Mouse (Mus musculus) gastrocnemius, postnatal 4 days (tissue): ENCODE results near the gene Wdr91. TPM values are rescaled to one million over a fixed set of nuclear protein-coding genes. Genes with fewer than 3 reads are reported as not detected.
A peak's percentile ranks its signal among the peaks of the same experiment; 100 is the strongest.

Source experiments
- DNase-seq, 2 experiments: peaks; one replicate each; pipeline ENCODE4 v3.0.0; 2021 to 2022; ENCODE audit warnings: low spot score in 2 of 2, mixed read lengths in 2 of 2
- long read RNA-seq, 2 experiments: library from polyadenylated mRNA; stranded (forward); transcript quantifications; one replicate each; pipeline ENCODE4 v2.0.0; 2021
- total RNA-seq, 2 experiments: library from RNA; stranded (reverse); gene quantifications; 2 replicates each; pipeline ENCODE4 v1.2.3; 2021

The Wdr91 gene
- total RNA-seq = 10 to 100 TPM; 17.5 to 18.7 TPM
- long read RNA-seq, experiment 1, transcript Wdr91-201 (15 exons, 2,682 nt) = major isoform, 12 of 20 reads
- long read RNA-seq, experiment 1, partial matches to known transcripts = 1 of 20 reads
- long read RNA-seq, experiment 1, other reads (novel, unspliced or antisense) = 6 of 20 reads
- long read RNA-seq, experiment 2, transcript Wdr91-201 (15 exons, 2,682 nt) = major isoform, 14 of 34 reads
- long read RNA-seq, experiment 2, partial matches to known transcripts = 10 of 34 reads
- long read RNA-seq, experiment 2, other reads (novel, unspliced or antisense) = 10 of 34 reads

DNA sequence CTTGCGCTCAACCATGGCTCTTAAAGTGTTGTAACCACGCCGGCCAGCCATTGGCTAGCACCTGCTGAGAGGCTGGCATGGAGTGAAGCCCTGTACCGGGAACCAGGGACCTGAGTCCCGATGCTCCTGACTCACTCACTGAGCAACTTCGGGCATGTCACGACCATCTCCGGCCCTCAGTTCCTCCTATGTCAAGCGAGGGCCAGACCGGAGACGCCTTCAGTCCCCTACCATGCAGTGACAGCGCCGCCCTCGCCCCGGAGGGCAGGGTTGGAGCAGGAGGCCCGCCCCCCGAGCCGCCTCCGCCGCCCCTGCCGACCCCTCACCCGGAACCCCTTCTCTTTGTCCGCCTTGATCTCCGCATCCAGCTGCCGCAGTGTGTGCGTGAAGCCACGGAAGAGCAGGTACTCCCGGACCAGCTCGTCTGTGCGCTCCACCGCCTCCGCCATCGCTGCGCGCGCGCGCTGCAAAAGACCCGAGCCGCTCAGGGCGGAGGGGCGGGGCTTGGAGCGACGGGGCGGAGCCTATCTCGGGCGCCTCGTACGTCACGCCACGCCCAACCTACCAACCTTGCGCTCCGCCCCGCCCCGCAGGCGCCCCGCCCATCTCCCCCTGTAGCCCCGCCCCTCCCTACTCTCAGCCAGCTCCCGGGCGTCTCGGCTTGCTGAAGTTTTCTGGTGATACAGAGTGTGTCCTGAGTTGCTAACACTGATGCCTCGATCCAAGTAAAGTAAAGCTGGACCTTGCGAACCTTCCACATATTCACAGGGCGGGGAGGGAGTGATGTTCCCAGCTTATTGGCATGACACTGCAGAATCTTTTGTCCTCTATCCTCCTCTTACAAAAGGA is at the start of gene Wdr91:
Wdr91 (minus strand) TSS at position 506 of the 849 bp plus-strand sequence.
- DNase-seq = peak; percentile 89 to 96

DNA sequence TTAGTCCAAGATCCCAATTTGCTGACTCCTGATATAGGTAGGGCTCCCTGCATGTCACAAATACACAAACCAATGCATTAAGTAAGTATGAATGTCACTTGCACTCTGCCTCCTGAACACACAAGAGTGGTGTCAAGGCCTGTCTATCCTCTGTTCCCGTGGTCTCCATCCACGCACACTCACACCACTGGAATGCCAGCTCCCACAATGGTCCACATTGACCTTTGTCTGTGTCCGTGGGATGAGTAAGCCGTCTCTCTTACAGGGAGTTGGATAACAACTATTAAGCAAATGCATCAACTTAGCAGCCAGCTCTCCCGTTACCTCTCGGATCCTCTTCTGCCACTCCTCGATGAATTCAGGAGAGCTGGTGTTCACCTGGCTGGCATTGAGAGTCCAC is 48.5 kb upstream of the Wdr91 start:
- no peak for DNase-seq

DNA sequence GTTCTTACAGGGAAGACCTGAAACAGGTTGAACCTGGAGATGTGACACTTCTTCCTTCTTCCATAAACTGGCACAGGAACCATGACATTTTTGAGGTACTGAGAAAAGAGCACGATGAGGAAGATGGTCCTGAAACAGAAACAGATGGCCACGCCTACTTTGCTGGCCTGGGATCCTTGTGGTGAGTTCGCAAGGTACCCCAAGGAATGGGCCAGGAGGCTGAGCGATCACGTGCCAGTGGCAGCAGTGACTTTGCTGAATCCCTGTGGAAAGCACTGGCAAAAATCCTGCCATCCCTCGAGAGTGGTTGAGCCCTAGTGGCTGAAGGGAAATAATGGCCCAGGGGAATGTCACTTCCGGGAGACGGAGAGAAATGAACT is 45.2 kb upstream of the Wdr91 start:
- no peak for DNase-seq

DNA sequence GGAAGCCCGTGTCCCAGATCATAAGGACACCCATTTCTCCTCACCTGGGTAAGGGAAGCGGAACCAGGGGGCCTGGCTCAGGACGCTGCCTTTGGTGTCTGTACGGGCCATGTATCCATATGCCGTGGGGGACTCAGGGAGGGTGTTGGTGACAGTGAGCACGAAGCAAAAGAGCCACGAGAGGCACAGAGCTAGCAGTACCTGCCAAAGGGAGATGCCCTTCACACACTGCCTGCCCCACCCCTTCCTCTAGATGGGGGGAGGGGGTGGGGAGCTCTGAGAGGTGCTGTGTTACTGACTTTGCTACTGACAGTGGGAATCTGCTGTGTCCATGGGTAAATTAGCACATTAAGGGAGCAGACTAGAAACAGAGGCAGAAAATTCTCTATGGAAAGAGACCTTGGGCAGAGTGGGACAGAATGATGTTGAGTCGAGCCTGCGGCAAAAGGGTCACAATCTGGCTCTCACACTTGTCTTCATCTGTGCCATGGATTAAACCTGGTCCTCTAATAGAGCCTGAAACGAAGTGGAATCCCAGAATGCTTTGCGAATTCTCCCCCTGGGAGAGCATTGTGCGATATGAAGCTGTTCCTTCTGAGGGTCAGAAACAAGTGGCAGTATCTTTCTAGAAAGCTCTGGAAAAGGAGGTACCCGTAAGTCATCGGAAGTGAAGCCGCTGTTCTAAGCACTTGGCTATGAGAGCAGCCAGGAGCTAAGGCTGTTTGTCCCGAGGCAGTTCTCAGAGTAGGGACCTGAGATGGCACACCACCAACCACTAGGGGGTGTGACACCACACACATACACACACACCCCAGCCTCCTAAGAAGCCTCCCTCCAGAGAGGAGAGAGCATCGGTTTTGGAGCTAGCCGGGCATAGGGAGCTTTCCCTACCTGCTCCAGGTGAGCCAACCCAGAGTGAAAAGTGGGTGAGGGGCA is 44.5 kb upstream of the Wdr91 start:
- no peak for DNase-seq

DNA sequence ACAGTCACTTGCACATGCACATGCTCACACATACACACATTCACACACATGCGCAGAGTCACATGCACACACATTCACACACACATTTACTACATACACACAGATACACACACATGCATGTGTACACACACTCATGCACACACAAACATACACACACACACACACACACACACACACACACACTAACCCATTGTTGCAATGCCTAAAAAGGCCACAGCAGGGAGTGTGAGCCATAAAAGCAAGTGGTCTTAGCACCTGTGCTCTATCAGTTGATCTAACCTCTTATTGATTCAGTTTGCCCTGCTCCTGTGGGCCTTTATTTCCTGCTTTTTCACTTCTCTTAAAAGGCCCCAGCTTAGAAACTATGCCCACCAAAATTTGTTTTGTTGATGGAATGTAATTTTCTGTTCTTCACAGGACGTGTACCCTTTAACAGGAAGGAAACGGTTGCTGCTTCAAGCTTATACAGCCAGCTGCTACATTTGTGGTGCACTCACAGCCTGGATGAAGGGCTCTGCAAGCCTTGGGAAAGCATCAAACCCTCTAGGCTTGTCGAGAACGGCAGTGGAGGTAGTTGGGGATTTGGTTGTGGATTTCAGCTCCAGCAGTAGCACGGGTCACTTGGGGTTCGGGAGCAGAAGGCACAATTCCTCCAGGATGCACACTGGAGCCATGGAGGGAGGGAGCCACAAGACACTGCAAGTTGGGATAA is 41.4 kb upstream of the Wdr91 start:
- DNase-seq = no peak

DNA sequence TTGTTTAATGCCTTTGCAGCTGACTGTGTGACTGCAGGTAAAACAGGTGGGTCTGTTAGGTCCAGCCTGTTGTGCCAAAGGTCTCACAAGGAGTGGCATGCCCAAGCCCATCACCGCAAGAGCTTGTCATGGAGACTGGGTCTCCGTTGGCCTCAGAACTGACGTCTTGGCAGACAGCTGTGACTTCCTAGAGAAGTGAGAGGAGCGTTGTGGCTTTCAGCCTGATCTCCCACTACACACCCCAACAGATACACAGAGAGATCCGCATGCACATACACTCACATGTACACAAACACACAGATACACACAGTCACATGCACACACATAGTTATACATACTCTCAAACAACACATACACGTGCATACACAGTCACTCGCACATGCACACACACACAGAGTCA is 40.8 kb upstream of the Wdr91 start:
- DNase-seq = no peak

DNA sequence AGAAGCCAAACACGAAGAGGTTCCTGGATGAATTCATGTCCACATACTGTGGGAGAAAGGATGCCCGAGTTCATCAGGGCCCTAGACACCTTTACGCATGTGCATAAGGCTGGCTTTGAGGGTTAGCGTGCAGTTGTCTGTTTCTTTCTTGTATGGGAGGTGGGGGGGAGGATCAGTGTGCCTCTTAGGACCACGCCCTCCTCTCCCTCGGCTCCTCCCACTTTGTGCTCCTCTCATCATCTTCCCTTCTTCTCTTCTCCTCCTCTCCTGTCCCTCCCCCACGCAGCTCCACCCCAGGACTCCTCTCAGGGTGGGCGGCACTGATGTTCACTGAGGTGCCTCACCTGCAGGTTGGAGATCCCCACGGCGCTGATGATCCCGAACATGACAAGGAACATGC is 37.8 kb upstream of the Wdr91 start:
- no peak for DNase-seq

DNA sequence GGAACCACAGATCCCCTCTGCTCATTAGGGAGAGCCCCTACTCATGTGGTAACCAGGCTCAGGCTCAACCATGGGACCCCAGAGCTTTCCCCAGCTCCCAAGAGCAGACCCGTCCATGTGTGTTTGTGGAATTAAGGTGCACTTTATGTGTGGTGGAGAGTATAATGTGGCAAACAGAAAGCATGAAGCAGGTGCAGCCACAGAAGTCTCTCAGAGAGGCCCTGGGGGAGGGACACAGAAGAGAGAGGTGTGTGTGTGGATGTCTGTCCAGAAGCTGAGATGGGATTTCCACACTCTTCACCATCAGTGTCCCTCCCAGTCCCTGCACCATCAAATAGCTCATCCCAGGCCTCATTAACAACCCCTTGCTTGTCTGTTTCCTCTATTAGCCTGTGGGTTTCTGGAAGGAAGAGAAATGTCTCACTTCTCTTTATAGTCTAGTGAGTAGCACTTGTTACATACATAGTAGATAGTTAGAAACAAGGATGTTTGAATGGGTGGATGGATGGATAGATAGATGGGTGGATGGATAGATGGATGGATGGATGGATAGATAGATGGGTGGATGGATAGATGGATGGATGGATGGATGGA is 35.9 kb upstream of the Wdr91 start:
- no peak for DNase-seq

DNA sequence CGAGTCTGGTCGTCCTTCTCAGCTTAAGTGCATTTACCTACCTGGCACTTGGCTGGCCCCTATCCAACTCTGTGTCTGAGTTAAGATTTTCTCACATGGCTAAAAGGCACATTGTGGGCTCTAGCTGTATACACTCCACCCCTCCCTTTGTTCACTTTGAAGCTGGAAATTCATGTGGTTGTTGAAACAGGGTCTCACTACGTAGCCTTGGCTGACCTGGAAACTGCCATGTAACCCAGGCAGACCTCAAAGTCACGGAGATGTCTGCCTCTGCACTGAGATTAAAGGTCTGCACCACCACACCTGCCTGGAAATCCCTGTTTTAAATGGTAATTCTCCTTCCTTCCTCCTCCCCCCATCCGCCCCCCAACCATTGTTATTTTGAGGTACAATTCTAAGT is 32.8 kb upstream of the Wdr91 start:
- DNase-seq = no peak

DNA sequence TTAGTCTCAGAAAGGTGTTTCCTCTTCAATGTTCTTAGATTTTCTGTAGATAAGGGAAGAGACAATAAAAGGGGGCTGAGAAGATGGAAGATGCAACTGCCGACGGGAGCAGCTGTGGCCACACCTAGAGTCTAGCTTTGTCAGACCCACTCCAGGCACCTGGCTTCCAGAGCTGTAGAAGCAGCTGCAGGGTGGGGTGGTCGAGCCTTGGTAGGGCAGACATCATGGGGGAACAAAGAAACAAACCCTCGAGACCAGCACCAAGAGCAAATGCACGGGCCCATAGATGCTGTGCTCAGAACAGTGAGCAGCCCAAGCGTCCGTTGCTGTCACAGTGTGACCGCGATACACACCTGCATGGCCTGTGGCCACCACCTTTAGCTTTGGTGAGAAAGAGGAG is 31.8 kb upstream of the Wdr91 start:
- DNase-seq = no peak

DNA sequence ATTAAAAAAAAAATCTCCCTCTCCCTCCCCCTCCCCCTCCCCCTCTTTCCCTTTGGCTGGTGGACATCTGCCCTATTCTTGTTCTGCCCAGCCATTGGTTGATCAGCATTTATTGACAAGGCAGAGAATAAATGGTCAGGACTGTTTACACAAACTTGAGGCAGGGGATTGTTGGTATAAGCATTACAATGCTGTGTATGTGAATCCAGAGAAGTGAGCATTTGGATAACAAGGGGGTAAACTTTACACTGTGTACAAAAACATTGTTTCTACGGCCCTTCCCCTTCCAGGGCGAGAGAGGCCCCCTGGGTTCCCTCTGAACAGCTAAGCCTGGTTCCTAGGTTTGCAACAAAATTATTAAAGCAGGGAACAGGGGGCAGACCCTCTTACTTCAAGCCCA is 30.8 kb upstream of the Wdr91 start:
- DNase-seq = no peak

DNA sequence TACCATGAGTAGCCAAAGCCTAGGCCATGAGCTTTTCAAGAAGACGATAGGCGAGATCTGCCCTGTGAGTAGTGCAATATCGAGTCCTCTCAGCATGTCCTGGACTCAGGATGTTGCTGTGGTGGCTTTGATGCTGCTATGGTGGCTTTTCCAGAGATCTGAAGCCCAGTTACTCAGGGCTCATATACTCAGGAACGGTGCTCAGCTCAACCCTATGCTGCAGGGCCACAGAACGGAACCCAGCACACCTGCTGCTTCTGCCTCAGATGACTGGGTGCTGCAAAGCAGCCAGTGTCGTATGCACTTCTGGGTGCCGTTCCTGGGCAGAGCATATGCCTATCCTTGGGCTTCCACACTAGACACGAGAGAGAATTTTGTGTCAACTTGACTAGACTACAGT is 28.8 kb upstream of the Wdr91 start:
- DNase-seq = no peak

DNA sequence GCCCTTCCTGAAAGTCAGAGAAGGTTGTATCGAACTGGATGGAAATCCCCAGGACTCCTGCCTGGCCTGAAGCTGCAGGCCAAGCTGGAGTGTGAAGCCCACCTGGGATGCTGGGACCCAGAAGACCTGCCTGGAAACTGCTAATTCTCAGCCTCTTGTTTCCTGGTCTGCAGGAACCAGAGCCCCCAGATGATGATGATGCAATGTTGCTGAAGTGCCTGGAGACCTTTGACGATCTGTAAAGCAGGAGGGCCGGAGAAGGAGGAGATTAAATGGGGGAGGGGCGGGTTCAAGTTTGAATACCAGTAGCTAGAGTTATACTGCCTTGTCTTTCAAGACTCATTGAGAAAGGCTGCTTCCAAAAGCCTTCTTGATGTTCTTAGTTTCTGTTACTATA is 28.3 kb upstream of the Wdr91 start:
- DNase-seq = no peak

DNA sequence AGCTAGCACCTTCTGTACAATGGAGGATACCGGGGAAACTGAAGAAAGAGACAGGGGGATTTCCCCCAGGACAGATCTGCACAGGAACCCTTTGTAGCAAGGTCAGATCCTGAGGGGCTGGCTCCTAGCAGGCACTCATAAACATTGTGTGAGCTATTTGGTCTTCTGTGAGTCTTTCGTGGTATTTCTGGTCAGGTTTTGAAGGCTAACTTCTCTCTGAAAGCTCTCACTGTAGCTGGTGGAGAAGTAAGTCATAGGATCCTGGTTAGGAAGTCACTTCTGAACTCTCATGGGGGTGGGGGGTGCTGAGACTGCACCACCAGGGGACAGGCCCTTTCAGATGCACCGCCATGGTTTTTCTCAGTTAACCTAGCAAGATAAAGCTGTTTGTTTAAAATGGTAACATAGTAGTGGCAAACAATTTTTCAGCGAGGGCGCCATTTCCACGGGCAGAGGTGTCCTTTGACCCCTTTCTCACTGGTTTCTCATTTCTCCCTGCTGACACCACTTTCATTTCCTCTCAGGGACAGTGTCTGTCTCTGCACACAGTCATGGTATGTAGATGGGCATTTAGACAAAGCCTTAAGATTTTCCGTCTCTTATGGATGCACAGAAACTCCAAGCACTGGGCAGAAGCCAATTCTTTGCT is 27.7 kb upstream of the Wdr91 start:
- no peak for DNase-seq

DNA sequence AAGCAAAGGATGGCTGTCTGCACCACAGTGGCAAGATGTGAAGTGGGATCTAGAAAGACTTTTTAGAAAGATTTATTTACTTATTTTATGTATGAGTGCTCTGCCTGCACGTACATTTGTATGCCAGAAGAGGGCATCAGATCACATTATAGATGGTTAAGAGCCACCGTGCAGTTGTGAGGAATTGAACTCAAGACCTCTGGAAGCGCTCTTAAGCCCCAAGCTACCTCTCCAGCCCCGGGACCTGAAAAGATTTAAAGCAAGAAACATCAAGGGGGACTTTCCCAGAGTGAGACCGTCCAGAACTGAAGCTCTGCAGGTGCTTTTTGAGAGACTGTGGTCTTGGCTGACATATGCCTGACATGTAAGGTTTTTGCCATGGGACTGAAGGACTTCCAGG is 26.1 kb upstream of the Wdr91 start:
- no peak for DNase-seq

DNA sequence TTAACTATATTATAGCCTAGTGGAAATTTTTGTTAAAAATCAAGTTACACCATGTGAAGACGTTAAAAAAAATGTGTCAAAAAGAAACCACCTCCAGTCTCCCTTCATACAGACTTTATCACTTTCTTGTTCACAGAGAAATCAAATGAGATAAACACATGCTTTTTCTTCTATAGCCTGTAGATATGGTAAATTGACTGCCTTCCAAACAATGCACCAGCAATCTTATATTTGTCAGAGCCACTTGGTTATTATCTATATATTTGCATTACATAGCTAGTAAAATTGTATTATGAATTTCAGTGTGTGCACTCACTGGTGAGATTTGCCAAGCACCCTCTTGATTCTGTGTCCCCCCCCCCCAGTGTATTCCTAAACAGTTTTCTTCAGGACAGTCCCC is 22.0 kb upstream of the Wdr91 start:
- DNase-seq = no peak

DNA sequence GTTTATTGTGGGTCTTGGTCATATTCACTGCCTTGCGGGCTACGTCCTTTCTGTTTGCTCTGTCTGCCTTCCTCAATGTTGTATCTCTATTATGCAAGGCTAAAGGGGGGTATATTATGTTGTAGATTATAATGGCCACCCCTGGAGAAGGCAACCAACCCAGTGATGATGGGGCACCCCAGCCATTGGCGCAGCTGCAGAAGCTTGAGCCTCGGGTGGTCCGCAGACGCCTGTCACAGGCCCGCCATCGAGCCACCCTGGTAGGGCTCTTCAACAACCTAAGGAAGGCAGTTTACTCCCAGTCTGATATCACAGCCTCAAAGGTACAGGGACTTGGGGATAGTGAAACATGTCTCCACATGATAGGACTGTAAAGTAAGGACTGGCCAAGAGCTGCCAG is 16.9 kb upstream of the Wdr91 start:
- DNase-seq = no peak

DNA sequence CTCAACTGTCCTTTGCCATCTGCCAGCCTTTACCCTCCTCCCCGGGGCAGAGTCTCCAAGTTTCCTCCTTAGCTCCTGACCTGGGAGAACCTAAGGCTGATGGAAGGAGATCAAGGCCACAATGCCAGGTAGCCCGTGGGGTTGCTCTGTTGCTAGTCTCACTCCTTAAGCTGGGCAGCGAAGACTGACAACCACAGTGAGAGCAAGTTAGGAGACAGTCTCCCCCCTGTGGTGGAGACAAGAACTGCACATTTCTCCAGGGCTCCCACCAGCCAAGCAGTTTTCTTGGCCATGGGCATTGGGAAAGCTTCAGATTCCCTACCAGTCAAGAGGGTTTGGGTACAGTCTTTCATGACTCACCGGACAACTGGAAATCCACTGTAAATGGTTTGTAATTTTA is 16.5 kb upstream of the Wdr91 start:
- peak; percentile 47 to 63 for DNase-seq

DNA sequence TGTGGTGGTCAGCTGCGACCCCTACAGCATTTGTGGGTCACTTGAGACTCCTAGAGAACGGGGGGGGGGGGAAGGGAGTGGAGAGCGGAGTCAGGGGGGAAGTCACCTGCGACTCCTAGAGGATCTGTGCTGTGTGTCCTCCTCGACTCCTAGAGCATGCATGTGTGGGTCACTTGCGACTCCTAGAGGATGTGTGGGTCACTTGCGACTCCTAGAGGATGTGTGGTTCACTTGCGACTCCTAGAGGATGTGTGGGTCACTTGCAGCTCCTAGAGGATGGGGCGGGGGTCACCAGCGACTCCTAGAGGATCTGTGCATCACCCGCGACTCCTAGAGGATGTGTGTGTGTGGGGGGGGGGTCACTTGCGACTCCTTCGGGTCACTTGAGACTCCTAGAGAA is 11.3 kb upstream of the Wdr91 start:
- DNase-seq = peak in 1 of 2 experiments; percentile 39

DNA sequence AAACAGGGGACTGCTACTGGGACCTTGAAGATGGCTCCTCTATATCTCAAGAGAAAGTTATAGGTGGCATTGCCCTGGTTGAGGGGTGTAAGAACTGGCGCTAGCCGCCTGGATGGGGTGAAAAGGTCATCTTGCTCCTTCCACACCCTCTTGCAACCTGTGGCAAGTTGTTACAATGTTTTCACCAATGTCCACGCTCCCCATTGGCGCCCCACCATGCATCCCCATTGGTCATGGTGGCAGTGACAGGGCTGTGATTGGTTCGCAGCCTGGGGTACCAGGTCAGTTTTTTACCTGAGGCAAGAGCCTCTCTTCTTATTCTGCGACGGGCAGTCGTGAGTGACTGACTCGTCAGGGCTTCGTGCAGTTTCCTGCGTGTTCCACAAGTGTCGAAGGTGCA is 10.0 kb upstream of the Wdr91 start:
- no peak for DNase-seq
